Mouse (Mus musculus) neural tube, embryonic 11.5 days (tissue): ENCODE data around the gene Fam172a. TPM values are rescaled to one million over a fixed set of nuclear protein-coding genes. Genes with fewer than 3 reads are reported as not detected.

Experiments used
- ATAC-seq: fragments of 200-750 bp; cut with Nextera tagmentation; 2 replicates; pipeline ENCODE4 v1.8.0; 2017; ENCODE audit warnings: moderate number of reproducible peaks, mild to moderate bottlenecking, moderate TSS enrichment, moderate library complexity; ENCODE audit not compliant: insufficient read depth, low FRiP score, low TSS enrichment
- DNase-seq: peaks from one replicate; pipeline ENCODE4 v3.0.0-alpha.2; 2015; ENCODE audit warnings: low spot score
- H3K27ac ChIP-seq: fragments of 300-500 bp; sonication (generic); 2 replicates; pipeline ENCODE4 v1.5.1; 2014; ENCODE audit warnings: low read depth, mild to moderate bottlenecking, low read length
- H3K27me3 ChIP-seq: fragments of 300-500 bp; sonication (generic); 2 replicates; pipeline ENCODE4 v1.6.1; 2014; ENCODE audit warnings: mild to moderate bottlenecking, low read length, mixed read lengths; ENCODE audit not compliant: control insufficient read depth, insufficient read depth
- H3K36me3 ChIP-seq: fragments of 300-500 bp; sonication (generic); 2 replicates; pipeline ENCODE4 v1.6.1; 2014; ENCODE audit warnings: mild to moderate bottlenecking, low read length, moderate library complexity, mixed read lengths; ENCODE audit not compliant: control insufficient read depth, insufficient read depth
- H3K4me1 ChIP-seq: fragments of 300-500 bp; sonication (generic); 2 replicates; pipeline ENCODE4 v1.6.1; 2014; ENCODE audit warnings: low read length, mixed read lengths; ENCODE audit not compliant: control insufficient read depth, insufficient read depth
- H3K4me2 ChIP-seq: fragments of 300-500 bp; sonication (generic); 2 replicates; pipeline ENCODE4 v1.6.1; 2014; ENCODE audit warnings: low read depth, mild to moderate bottlenecking, moderate library complexity
- H3K4me3 ChIP-seq: fragments of 300-500 bp; sonication (generic); 2 replicates; pipeline ENCODE4 v1.5.1; 2014; ENCODE audit warnings: low read depth, low read length
- H3K9ac ChIP-seq: fragments of 300-500 bp; sonication (generic); 2 replicates; pipeline ENCODE4 v1.6.1; 2014; ENCODE audit warnings: mild to moderate bottlenecking, low read length
- H3K9me3 ChIP-seq: fragments of 300-500 bp; sonication (generic); 2 replicates; pipeline ENCODE4 v1.6.1; 2016; ENCODE audit warnings: low read length; ENCODE audit not compliant: control insufficient read depth
- WGBS: fragments of 180-500 bp; shearing (Covaris S2); extraction: QIAGEN DNeasy Blood & Tissue Kit; methylation state at CpG from one replicate; pipeline ENCODE4 v1.1.7; 2014; 5-methylcytosine and 5-hydroxymethylcytosine counted together
- polyA plus RNA-seq: library from polyadenylated mRNA; unstranded; fragments of >200 nt; fragmentation: Nextera tagmentation; extraction: Ambion mirVana; gene quantifications from 2 replicates; pipeline ENCODE4 v1.2.1, GENCODE M21; 2014

Gene Fam172a
- polyA plus RNA-seq, 1 experiment from 2014 or later = 38.4 TPM

DNA sequence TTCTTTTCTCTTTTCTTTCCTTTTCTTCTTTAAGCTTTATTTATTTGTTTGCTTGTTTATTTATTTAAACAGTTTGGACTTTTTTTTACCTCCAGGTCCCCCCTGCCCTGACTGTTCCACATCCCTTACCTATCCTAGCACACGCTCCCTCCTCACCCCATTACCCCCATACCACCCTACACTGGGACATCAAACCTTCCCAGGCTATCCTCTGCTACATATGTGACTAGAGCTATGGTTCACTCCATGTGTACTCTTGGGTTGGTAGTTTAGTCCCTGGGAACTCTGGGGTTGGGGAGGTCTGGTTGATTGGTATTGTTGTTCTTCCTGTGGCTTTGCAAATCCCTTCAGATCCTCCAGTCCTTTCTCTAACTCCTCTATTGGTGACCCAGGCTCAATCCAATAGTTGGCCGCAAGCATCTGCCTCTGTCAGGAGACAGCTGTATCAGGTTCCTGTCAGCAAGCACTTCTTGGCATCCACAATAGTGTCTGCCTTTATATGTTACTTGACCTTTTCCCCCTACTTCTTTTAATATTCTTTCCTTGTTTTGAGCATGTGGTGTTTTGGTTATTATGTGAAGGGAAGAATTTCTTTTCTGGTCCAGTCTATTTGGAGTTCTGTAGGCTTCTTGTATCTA is 141.3 kb downstream of the Fam172a start:
- ATAC-seq = no peak
- 93% methylated on average over 2 of the region's 2 CpGs for WGBS
- H3K36me3 ChIP-seq = no peaks in the 10 kb centered on the region

DNA sequence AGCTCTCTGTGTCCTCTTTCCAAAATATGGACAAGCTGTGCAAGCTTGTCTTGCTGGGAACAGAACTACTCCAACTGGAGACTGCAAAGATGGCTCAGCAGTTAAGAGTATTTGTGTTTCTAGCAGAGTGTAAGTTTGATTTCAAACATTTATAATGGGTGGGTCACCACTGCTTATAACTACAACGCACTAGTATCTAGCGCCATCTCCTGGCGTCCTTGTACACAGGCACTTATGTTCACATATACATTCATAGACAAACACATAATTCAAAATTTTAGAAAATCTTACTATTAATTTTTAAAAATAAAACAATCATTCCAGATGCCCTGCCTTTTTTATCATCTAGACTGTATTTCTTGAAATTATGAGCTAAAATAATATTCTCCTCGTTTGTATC is 147.0 kb downstream of the Fam172a start:
- H3K4me3 ChIP-seq = no peak overlapping the region
- no peaks in the 10 kb centered on the region for H3K27me3 ChIP-seq
- no peaks in the 10 kb centered on the region for H3K4me1 ChIP-seq
- H3K27ac ChIP-seq = no peak overlapping the region
- WGBS = 79% methylated on average over 4 of the region's 4 CpGs
- H3K9me3 ChIP-seq = no peaks in the 10 kb centered on the region
- no peaks in the 10 kb centered on the region for H3K36me3 ChIP-seq
- no peak for DNase-seq
- no peak overlapping the region for H3K9ac ChIP-seq
- no peak for ATAC-seq
- no peak overlapping the region for H3K4me2 ChIP-seq

More for the DNA sequence above, 141.3 kb downstream of the Fam172a start:
- no peak for DNase-seq
- H3K4me3 ChIP-seq = no peak overlapping the region
- H3K4me1 ChIP-seq = no peaks in the 10 kb centered on the region
- H3K9me3 ChIP-seq = no peaks in the 10 kb centered on the region
- no peaks in the 10 kb centered on the region for H3K27me3 ChIP-seq
- no peak overlapping the region for H3K4me2 ChIP-seq
- no peak overlapping the region for H3K9ac ChIP-seq
- H3K27ac ChIP-seq = no peak overlapping the region

DNA sequence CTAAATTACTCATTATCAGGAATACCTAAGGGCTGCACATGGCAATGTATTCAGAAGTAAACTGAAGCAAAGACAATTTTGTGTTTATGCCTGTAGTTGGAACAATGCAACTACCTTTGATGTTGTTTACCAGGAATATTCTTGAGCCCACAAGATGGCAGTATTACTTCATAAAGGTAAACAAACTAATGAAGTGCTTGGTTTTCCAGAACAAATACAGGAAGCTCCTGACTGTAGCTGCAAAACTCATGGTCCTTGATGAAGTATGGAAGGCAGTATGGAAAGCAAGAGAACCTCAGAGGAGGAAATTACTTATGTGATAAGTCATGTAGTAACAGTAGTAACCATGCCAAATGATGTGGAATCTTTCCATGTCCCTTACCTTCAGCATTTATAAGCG is 163.0 kb downstream of the Fam172a start:
- Histone ChIP-seq H3K4me1 (no peaks in the 10 kb centered on the region), H3K9ac (no peak overlapping the region), H3K9me3 (no peaks in the 10 kb centered on the region), H3K27me3 (no peaks in the 10 kb centered on the region), H3K4me2 (no peak overlapping the region), H3K4me3 (no peak overlapping the region), H3K27ac (no peak overlapping the region), H3K36me3 (no peaks in the 10 kb centered on the region)
- ATAC-seq = peak; percentile 46; the same call in 1 of the 2 replicates
- 92% methylated on average over 1 of the region's 1 CpGs for WGBS
- peak; percentile 14 for DNase-seq

DNA sequence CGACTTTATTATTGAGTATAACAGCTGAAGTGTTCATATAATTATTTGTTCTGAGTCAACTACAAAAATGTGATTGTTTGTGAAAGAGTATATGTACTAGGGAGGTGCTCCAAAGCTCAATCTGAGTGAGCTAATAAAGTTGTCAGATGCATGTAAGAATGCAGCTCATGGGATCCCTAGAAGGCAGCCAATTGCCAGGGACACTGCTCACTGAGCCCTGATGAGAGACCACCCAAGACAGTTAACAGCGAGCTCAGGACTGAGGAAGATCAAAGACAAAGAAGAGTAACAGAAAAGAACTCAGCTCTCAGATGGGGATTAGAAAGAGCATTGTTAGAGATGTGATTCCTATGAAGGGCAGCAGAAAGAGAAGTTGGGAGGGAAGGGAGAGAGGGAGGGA is 166.5 kb downstream of the Fam172a start:
- no peaks in the 10 kb centered on the region for H3K9me3 ChIP-seq
- WGBS = 49% methylated on average over 2 of the region's 2 CpGs
- DNase-seq = no peak
- no peaks in the 10 kb centered on the region for H3K27me3 ChIP-seq
- H3K9ac ChIP-seq = no peak overlapping the region
- H3K27ac ChIP-seq = no peak overlapping the region
- no peaks in the 10 kb centered on the region for H3K4me1 ChIP-seq
- H3K36me3 ChIP-seq = no peaks in the 10 kb centered on the region
- no peak for ATAC-seq
- H3K4me2 ChIP-seq = no peak overlapping the region
- H3K4me3 ChIP-seq = no peak overlapping the region

DNA sequence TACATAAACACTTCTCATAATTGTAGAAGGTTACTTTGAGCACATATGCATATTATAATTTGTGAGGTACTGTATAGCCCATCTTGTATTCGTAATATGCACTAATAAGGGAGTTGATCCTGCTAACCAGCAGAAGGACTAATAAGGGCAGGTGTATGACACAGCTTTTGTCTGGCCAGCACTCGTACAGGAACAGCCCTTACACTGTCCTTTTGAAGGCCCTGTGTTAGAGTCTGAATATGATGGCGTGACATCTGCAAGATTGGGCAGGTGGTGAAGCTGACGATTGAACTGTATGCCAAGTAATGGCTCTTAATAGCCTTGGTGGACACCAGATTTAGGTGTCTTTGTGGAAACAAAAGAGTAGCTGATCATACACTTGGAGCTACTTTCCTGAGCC is 176.3 kb downstream of the Fam172a start:
- no peaks in the 10 kb centered on the region for H3K27me3 ChIP-seq
- no peaks in the 10 kb centered on the region for H3K36me3 ChIP-seq
- H3K9me3 ChIP-seq = no peaks in the 10 kb centered on the region
- no peak overlapping the region for H3K4me3 ChIP-seq
- no peak overlapping the region for H3K9ac ChIP-seq
- no peak for DNase-seq
- WGBS = 80% methylated on average over 4 of the region's 4 CpGs
- H3K4me1 ChIP-seq = no peaks in the 10 kb centered on the region
- no peak overlapping the region for H3K27ac ChIP-seq
- H3K4me2 ChIP-seq = no peak overlapping the region
- no peak for ATAC-seq

DNA sequence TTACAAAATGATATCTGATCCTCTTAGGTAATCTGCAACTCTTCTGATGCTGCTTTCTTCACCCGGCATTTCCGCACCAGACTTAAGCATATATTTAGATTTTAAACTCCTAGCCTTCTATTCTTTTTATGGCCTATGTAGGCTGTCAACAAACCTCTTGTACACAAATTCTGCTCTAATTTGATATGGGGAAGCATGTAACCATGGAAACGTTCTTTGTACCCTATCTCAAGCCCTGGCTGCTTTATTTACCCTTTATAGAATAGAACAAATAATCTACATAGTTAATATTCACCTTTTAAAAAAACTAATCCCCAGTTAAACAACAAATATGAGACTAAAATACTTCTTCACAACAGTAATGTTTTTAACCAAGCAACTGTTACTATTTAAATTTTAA is 176.7 kb downstream of the Fam172a start:
- no peak overlapping the region for H3K4me3 ChIP-seq
- no peaks in the 10 kb centered on the region for H3K9me3 ChIP-seq
- ATAC-seq (no peak), DNase-seq (no peak)
- 89% methylated on average over 3 of the region's 3 CpGs for WGBS
- H3K4me2 ChIP-seq = no peak overlapping the region
- no peaks in the 10 kb centered on the region for H3K36me3 ChIP-seq
- H3K27me3 ChIP-seq = no peaks in the 10 kb centered on the region
- no peaks in the 10 kb centered on the region for H3K4me1 ChIP-seq
- H3K27ac ChIP-seq = no peak overlapping the region
- H3K9ac ChIP-seq = no peak overlapping the region

DNA sequence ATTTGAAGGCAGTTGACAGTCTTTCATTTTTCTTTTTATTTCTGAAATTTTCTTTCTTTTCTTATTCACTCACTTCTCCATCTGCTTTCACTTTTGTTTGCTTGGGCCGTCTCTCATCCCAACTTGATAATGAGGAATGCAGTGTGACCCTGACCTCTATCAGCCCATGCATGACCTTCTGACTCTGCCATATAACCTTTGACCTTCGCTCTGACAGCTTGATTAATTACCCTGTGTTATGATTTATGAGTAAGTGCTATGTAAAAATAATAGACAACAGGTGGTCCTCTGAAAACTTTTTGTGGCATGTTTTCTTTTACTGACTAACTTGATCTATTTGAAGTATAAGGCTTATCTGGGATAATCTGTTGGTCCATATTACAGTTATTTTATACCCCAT is 195.8 kb downstream of the Fam172a start:
- no peak for ATAC-seq
- 21% methylated on average over 2 of the region's 2 CpGs for WGBS
- Histone ChIP-seq H3K4me3 (no peak overlapping the region), H3K9ac (no peak overlapping the region), H3K4me1 (peaks cover 4% of the 10 kb centered on the region), H3K4me2 (no peak overlapping the region), H3K9me3 (no peaks in the 10 kb centered on the region), H3K36me3 (no peaks in the 10 kb centered on the region), H3K27ac (no peak overlapping the region), H3K27me3 (no peaks in the 10 kb centered on the region)
- DNase-seq = peak; percentile 42

DNA sequence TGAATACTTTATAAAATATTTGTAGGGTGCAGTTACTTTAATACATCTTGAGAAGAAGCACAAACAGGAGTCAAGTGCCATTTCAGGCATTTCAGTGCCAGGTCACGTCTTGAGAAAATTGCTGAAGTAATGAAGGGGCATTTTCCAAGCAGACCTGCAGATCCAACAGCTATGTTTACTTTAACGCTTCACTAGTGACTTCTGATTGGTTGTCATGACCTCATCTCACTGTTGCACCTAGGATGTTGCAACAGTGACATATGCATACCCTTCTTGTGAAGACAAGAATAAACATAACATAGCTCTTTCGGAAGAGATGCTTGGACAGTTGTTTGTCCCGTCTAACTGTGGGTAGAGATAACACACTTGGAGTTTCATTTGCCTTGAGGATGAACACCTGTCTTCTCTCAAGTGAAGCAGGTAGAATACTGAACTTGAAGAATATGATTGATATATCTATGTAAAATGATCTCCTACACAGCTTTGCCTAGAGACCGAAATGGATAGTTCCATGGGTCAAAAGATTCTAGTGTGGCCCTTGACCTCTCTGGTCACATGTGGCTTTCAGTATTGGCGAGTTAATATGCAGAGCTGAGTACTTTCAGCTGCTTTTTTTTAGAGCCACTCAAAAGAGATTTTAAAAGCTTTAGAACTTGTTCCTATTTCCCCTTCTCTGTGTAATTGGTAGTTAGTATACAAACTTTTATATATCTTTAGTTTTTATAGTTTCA is 196.4 kb downstream of the Fam172a start:
- H3K36me3 ChIP-seq = no peaks in the 10 kb centered on the region
- no peaks in the 10 kb centered on the region for H3K9me3 ChIP-seq
- H3K27me3 ChIP-seq = no peaks in the 10 kb centered on the region
- no peak overlapping the region for H3K27ac ChIP-seq
- no peak for DNase-seq
- ATAC-seq = no peak
- 39% methylated on average over 6 of the region's 6 CpGs for WGBS
- no peak overlapping the region for H3K9ac ChIP-seq
- H3K4me1 ChIP-seq = no peaks in the 10 kb centered on the region; the same call in 1 of the 2 replicates
- no peak overlapping the region for H3K4me2 ChIP-seq
- H3K4me3 ChIP-seq = no peak overlapping the region

DNA sequence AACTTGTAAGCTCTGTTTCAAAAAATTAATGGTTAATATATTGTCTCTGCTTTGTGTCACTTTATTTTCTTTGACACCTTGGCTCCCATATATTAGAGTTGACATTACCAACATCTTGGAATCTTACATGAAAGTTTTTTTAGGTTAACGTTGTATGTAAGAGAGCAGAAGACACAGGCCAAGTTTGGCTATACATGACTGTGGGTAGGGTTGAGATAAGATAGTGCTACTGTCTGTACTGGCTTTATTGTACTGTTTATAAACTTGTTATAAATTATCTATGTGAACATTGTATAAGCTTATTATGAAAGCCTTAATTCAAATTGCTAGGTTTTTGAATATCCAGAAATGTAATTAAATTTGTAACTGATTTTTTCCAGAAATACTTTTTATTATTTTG is 197.9 kb downstream of the Fam172a start:
- 69% methylated on average over 1 of the region's 1 CpGs for WGBS
- no peaks in the 10 kb centered on the region for H3K9me3 ChIP-seq

More for the DNA sequence above, 197.9 kb downstream of the Fam172a start:
- no peaks in the 10 kb centered on the region for H3K36me3 ChIP-seq
- no peaks in the 10 kb centered on the region for H3K4me1 ChIP-seq
- no peak overlapping the region for H3K9ac ChIP-seq
- no peak for ATAC-seq
- H3K27me3 ChIP-seq = no peaks in the 10 kb centered on the region
- no peak overlapping the region for H3K27ac ChIP-seq
- no peak overlapping the region for H3K4me2 ChIP-seq
- no peak overlapping the region for H3K4me3 ChIP-seq
- no peak for DNase-seq
